Mouse (Mus musculus) C2C12 (cell line): ENCODE data around the gene Tpgs1. TPM values are rescaled to one million over a fixed set of nuclear protein-coding genes. Genes with fewer than 3 reads are reported as not detected.
A peak's percentile ranks its signal among the peaks of the same experiment; 100 is the strongest.

Experiments used
- H3K27me3 ChIP-seq: one replicate; pipeline ENCODE4 v1.6.1; 2011; ENCODE audit not compliant: control insufficient read depth, insufficient read depth, insufficient read length
- H3K36me3 ChIP-seq: one replicate; pipeline ENCODE4 v1.6.1; 2011; ENCODE audit not compliant: control insufficient read depth, insufficient read depth
- H3K4me3 ChIP-seq: one replicate; pipeline ENCODE4 v1.5.1; 2011; ENCODE audit warnings: mild to moderate bottlenecking, control low read depth; ENCODE audit not compliant: poor library complexity, insufficient read depth, severe bottlenecking
- H3K79me2 ChIP-seq: one replicate; pipeline ENCODE4 v1.6.1; 2011; ENCODE audit not compliant: control insufficient read depth, insufficient read depth
- H3K79me3 ChIP-seq: one replicate; pipeline ENCODE4 v1.6.1; 2011; ENCODE audit warnings: low read depth, control low read depth
- H3ac ChIP-seq: one replicate; pipeline ENCODE3; 2011; ENCODE audit warnings: low read depth; ENCODE audit not compliant: control insufficient read depth, insufficient read length
- CEBPB ChIP-seq: IDR thresholded peaks from one replicate; pipeline ENCODE4 v1.6.1; 2011; ENCODE audit warnings: low read depth, mild to moderate bottlenecking, control low read depth, moderate library complexity
- CTCF ChIP-seq: IDR thresholded peaks from one replicate; pipeline ENCODE4 v1.5.1; 2011; ENCODE audit not compliant: control insufficient read depth, insufficient read depth, insufficient read length
- FOSL1 ChIP-seq: IDR thresholded peaks from one replicate; pipeline ENCODE4 v1.8.0; 2011; ENCODE audit warnings: mild to moderate bottlenecking, low read length; ENCODE audit not compliant: poor library complexity, insufficient read depth, severe bottlenecking
- MAX ChIP-seq: IDR thresholded peaks from one replicate; pipeline ENCODE4 v1.6.1; 2011; ENCODE audit warnings: mild to moderate bottlenecking, control low read depth
- MYOD1 ChIP-seq: IDR thresholded peaks from one replicate; pipeline ENCODE4 v1.6.1; 2011; ENCODE audit warnings: low read depth; ENCODE audit not compliant: control insufficient read depth, insufficient read length
- MYOG ChIP-seq: IDR thresholded peaks from one replicate; pipeline ENCODE4 v1.6.1; 2011; ENCODE audit not compliant: control insufficient read depth, insufficient read length; ENCODE audit errors: extremely low read depth
- USF1 ChIP-seq: IDR thresholded peaks from one replicate; pipeline ENCODE4 v1.6.1; 2011; ENCODE audit warnings: low read depth, mild to moderate bottlenecking, control low read depth, moderate library complexity
- polyA plus RNA-seq: library from polyadenylated mRNA; unstranded; fragments of >200 nt; fragmentation: generic; extraction: Trizol; gene quantifications from one replicate; pipeline ENCODE4 v1.2.1, GENCODE M21; 2012; ENCODE audit warnings: missing spikeins

The Tpgs1 gene
- polyA plus RNA-seq, 1 experiment = 80.7 TPM

GRCm38 (mm10) chr10:79708668-79709067 lies 39.5 kb downstream of the Tpgs1 start:
- no peak for TF ChIP-seq MYOD1
- TF ChIP-seq CEBPB = no peak
- TF ChIP-seq CTCF = no peak
- H3K79me2 ChIP-seq = peaks cover 58% of the 10 kb centered on the region
- peaks cover 52% of the 10 kb centered on the region for H3K79me3 ChIP-seq
- no peak overlapping the region for H3K4me3 ChIP-seq
- peaks cover 53% of the 10 kb centered on the region for H3K36me3 ChIP-seq
- no peak overlapping the region for H3ac ChIP-seq
- H3K27me3 ChIP-seq = no peaks in the 10 kb centered on the region

- no peaks in the 10 kb centered on the region for H3K27me3 ChIP-seq
- no peak for TF ChIP-seq CEBPB
- TF ChIP-seq FOSL1 = no peak
- TF ChIP-seq MYOG = no peak
- no peak for TF ChIP-seq USF1
- TF ChIP-seq CTCF = no peak
- no peak overlapping the region for H3ac ChIP-seq
- peaks cover 52% of the 10 kb centered on the region for H3K79me3 ChIP-seq
- no peak overlapping the region for H3K4me3 ChIP-seq
- H3K36me3 ChIP-seq = peaks cover 53% of the 10 kb centered on the region
- peaks cover 56% of the 10 kb centered on the region for H3K79me2 ChIP-seq
Measured at GRCm38 (mm10) chr10:79709307-79709706, 40.1 kb downstream of the Tpgs1 start.

- peaks cover 14% of the 10 kb centered on the region for H3K27me3 ChIP-seq
Measured at GRCm38 (mm10) chr10:79712029-79712428, 42.9 kb downstream of the Tpgs1 start.

GRCm38 (mm10) chr10:79712499-79713126 lies 43.4 kb downstream of the Tpgs1 start:
- peak; percentile 54 for TF ChIP-seq CTCF
- TF ChIP-seq MYOD1 = no peak
- H3ac ChIP-seq = no peak overlapping the region
- peaks cover 20% of the 10 kb centered on the region for H3K27me3 ChIP-seq
- H3K79me2 ChIP-seq = peaks cover 23% of the 10 kb centered on the region
- peaks cover 21% of the 10 kb centered on the region for H3K79me3 ChIP-seq
- H3K36me3 ChIP-seq = peaks cover 44% of the 10 kb centered on the region
- no peak overlapping the region for H3K4me3 ChIP-seq

More at GRCm38 (mm10) chr10:79712029-79712428, 42.9 kb downstream of the Tpgs1 start:
- H3K36me3 ChIP-seq = peaks cover 48% of the 10 kb centered on the region
- H3K79me2 ChIP-seq = peaks cover 29% of the 10 kb centered on the region
- H3K4me3 ChIP-seq = no peak overlapping the region
- TF ChIP-seq CEBPB (no peak), CTCF (no peak), USF1 (no peak), MYOG (no peak), MYOD1 (no peak), MAX (no peak), FOSL1 (no peak)
- peaks cover 26% of the 10 kb centered on the region for H3K79me3 ChIP-seq
- no peak overlapping the region for H3ac ChIP-seq

GRCm38 (mm10) chr10:79713163-79713562 lies 44.0 kb downstream of the Tpgs1 start:
- Histone ChIP-seq H3K79me3 (peaks cover 16% of the 10 kb centered on the region), H3K79me2 (peaks cover 18% of the 10 kb centered on the region), H3K27me3 (peaks cover 23% of the 10 kb centered on the region), H3K36me3 (peaks cover 38% of the 10 kb centered on the region), H3K4me3 (no peak overlapping the region), H3ac (no peak overlapping the region)
- no peak for TF ChIP-seq CEBPB
- no peak for TF ChIP-seq MYOG
- no peak for TF ChIP-seq FOSL1
- no peak for TF ChIP-seq USF1
- TF ChIP-seq CTCF = no peak
- no peak for TF ChIP-seq MAX
- no peak for TF ChIP-seq MYOD1

- Histone ChIP-seq H3K79me2 (no peaks in the 10 kb centered on the region), H3K79me3 (no peaks in the 10 kb centered on the region), H3K4me3 (no peak overlapping the region), H3ac (no peak overlapping the region), H3K36me3 (peaks cover 21% of the 10 kb centered on the region), H3K27me3 (peaks cover 32% of the 10 kb centered on the region)
- TF ChIP-seq MAX = no peak
- TF ChIP-seq USF1 = no peak
- no peak for TF ChIP-seq MYOG
- TF ChIP-seq MYOD1 = no peak
- TF ChIP-seq FOSL1 = no peak
- no peak for TF ChIP-seq CTCF
- TF ChIP-seq CEBPB = no peak
Measured at GRCm38 (mm10) chr10:79714996-79715395, 45.8 kb downstream of the Tpgs1 start.
